Mouse (Mus musculus) hindbrain, embryonic 13.5 days (tissue): ENCODE measurements around the gene Fstl4. TPM values are rescaled to one million over a fixed set of nuclear protein-coding genes. Genes with fewer than 3 reads are reported as not detected.

Source experiments
- ATAC-seq: fragments of 200-750 bp; cut with Nextera tagmentation; 2 replicates; pipeline ENCODE4 v1.8.0; 2017; ENCODE audit warnings: moderate TSS enrichment; ENCODE audit not compliant: low FRiP score
- H3K27ac ChIP-seq: fragments of 300-500 bp; sonication (generic); 2 replicates; pipeline ENCODE4 v1.5.1; 2015; ENCODE audit warnings: inconsistent platforms, mild to moderate bottlenecking, moderate library complexity
- H3K27me3 ChIP-seq: fragments of 300-500 bp; sonication (generic); 2 replicates; pipeline ENCODE4 v1.6.1; 2015; ENCODE audit warnings: mild to moderate bottlenecking, inconsistent platforms
- H3K36me3 ChIP-seq: fragments of 300-500 bp; sonication (generic); 2 replicates; pipeline ENCODE4 v1.6.1; 2015; ENCODE audit warnings: mild to moderate bottlenecking, inconsistent platforms
- H3K4me1 ChIP-seq: fragments of 300-500 bp; sonication (generic); replicated peaks from 2 replicates; pipeline ENCODE4 v1.6.1; 2015; ENCODE audit warnings: inconsistent platforms
- H3K4me2 ChIP-seq: fragments of 300-500 bp; sonication (generic); 2 replicates; pipeline ENCODE4 v1.6.1; 2015; ENCODE audit warnings: inconsistent platforms, mild to moderate bottlenecking, moderate library complexity
- H3K4me3 ChIP-seq: fragments of 300-500 bp; sonication (generic); 2 replicates; pipeline ENCODE4 v1.5.1; 2015; ENCODE audit warnings: mild to moderate bottlenecking, inconsistent platforms
- H3K9ac ChIP-seq: fragments of 300-500 bp; sonication (generic); 2 replicates; pipeline ENCODE4 v1.6.1; 2015; ENCODE audit warnings: mild to moderate bottlenecking, inconsistent platforms
- H3K9me3 ChIP-seq: fragments of 300-500 bp; sonication (generic); 2 replicates; pipeline ENCODE4 v1.6.1; 2016; ENCODE audit warnings: inconsistent platforms
- WGBS: fragments of 180-500 bp; shearing (Covaris S2); methylation state at CpG from one replicate; pipeline ENCODE4 v1.1.7; 2015; 5-methylcytosine and 5-hydroxymethylcytosine counted together
- polyA plus RNA-seq: library from polyadenylated mRNA; unstranded; fragments of >200 nt; fragmentation: Nextera tagmentation; extraction: Ambion mirVana; gene quantifications from 2 replicates; pipeline ENCODE4 v1.2.1, GENCODE M21; 2015

The Fstl4 gene
- polyA plus RNA-seq, 1 experiment from 2014 or later, result 9.4 TPM

DNA sequence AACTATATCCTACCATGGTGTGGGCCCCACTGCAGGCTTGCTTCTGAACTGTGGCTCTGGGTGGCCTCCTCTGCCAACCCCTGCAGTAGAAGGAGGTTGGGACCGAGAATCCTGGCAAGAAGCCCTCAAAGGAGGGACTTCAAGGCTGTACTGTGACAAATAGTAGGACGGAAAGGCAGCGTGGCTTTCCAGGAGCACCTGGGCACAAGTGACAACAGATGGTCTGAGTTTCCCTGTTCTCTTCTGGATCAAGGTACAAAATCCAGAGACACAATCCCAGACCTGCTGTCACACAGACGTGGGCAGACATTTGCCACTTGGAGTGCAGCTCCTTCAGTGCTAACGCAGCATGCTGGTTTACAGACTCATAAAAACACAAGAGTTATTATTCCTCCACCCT is 343.3 kb downstream of the Fstl4 start:
- no peak overlapping the region for H3K4me2 ChIP-seq
- H3K27ac ChIP-seq, result no peak overlapping the region
- no peaks in the 10 kb centered on the region for H3K9me3 ChIP-seq
- WGBS, result 63% methylated on average over 5 of the region's 5 CpGs
- H3K4me1 ChIP-seq, result peaks cover 29% of the 10 kb centered on the region
- H3K9ac ChIP-seq, result no peak overlapping the region
- ATAC-seq, result no peak
- H3K4me3 ChIP-seq, result no peak overlapping the region
- no peaks in the 10 kb centered on the region for H3K27me3 ChIP-seq
- no peaks in the 10 kb centered on the region for H3K36me3 ChIP-seq

DNA sequence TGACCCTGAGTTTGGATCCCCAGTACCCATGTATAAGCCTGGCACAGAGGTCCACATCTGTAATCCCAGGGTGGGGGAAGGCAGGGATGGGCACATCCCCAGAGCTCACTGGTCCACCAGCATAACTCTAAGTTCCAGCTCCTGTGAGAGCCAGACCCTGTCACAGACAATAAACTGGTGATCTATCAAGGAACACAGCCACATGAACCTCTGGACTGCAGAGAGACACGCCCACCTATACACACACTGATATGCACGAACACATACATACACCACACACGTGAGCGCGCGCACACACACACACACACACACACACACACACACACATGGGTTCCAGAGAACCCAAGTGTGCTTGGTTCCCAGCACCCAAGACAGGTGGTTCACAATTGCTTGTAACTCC is 344.4 kb downstream of the Fstl4 start:
- no peak overlapping the region for H3K4me2 ChIP-seq
- H3K36me3 ChIP-seq, result no peaks in the 10 kb centered on the region
- 96% methylated on average over 6 of the region's 6 CpGs for WGBS
- no peak for ATAC-seq
- H3K27me3 ChIP-seq, result no peaks in the 10 kb centered on the region
- H3K9ac ChIP-seq, result no peak overlapping the region
- no peak overlapping the region for H3K27ac ChIP-seq
- H3K4me1 ChIP-seq, result peaks cover 28% of the 10 kb centered on the region
- H3K9me3 ChIP-seq, result no peaks in the 10 kb centered on the region
- no peak overlapping the region for H3K4me3 ChIP-seq

DNA sequence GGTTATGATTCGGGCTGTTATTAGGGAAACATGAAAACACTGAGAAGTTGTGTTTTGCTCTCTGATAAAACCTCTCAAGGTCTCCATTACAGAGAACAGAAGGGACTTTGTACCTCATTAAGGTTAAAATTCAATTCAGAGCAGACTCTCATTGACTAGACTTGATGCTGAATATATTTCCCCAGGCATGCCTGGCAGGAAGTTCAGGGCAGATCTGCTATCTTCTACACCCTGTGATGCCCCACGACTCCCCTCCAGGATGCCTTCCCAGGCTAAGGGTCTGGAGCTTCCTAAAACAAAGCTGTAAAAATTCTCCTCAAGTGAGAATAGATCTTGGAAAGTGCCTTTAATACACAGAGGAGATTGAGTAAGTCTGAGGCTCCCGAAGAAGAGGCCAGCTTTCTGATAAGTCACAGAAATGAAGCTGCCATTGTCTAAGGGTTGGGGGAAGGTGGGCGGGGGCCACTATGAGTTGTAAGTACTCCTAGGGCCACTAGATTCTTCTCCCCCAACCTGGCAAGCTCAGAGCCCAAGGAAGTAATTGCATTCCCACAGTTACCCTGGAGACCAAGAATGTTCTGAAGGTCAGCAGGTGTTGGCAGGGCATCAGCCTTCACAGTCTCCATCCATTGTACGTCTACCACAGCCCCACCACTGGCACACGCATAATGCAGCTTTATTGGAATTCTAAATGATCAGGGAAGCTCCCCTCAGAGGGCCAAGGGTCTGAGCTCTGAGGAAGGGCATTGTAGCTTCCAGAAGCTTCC is 345.4 kb downstream of the Fstl4 start:
- peaks cover 25% of the 10 kb centered on the region for H3K4me1 ChIP-seq

DNA sequence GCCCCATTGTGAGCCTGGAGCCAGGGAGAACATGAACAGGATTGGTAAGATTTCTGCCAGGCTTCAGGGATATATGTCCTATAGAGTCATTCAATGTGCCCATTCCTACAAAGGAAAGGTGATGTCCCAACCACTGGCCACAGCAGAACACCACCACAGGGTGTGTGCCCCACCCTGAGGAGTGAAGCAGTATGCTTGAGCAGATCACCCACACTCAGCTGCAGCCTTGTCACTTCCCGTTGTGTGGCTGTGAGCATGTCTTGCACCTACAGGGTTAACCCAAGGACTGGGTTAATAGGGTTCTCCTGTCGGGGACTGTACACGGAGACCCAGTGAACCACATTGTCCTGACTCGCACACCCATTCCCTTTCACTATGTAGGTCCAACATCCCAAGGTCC is 351.3 kb downstream of the Fstl4 start:
- Histone ChIP-seq H3K9me3 (no peaks in the 10 kb centered on the region), H3K4me1 (peaks cover 31% of the 10 kb centered on the region), H3K4me3 (no peak overlapping the region), H3K27ac (no peak overlapping the region), H3K27me3 (peaks cover 4% of the 10 kb centered on the region; the same call in 1 of the 2 replicates), H3K36me3 (no peaks in the 10 kb centered on the region), H3K4me2 (no peak overlapping the region), H3K9ac (no peak overlapping the region)
- 78% methylated on average over 4 of the region's 4 CpGs for WGBS
- ATAC-seq, result no peak

More for the DNA sequence above, 345.4 kb downstream of the Fstl4 start:
- no peaks in the 10 kb centered on the region for H3K27me3 ChIP-seq
- H3K36me3 ChIP-seq, result no peaks in the 10 kb centered on the region
- no peak overlapping the region for H3K27ac ChIP-seq
- no peak for ATAC-seq
- H3K9me3 ChIP-seq, result no peaks in the 10 kb centered on the region
- WGBS, result 69% methylated on average over 6 of the region's 6 CpGs
- H3K4me2 ChIP-seq, result no peak overlapping the region
- H3K4me3 ChIP-seq, result no peak overlapping the region
- no peak overlapping the region for H3K9ac ChIP-seq

DNA sequence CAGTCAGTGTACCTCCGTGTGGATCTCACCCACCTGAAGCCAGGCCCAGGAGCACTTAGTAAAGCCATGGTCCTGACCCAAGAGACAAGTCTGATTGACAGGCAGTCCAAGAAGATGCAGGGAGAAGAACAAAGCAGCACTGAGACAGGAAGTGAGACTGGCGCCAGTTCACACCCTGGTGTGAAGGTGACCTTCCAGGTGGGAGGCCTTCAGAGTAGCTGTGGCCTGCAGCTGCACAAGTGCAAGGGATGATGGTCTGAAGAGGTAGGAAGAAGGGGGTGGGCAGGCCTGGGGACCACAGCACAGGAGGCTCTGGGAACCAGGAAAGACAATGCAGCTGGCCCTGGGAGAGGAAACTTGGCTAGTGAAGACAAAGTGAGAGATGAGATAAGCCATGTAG is 351.9 kb downstream of the Fstl4 start:
- Histone ChIP-seq H3K4me3 (no peak overlapping the region), H3K9me3 (no peaks in the 10 kb centered on the region), H3K27ac (no peak overlapping the region), H3K27me3 (peaks cover 4% of the 10 kb centered on the region; the same call in 1 of the 2 replicates), H3K4me2 (no peak overlapping the region), H3K36me3 (no peaks in the 10 kb centered on the region), H3K9ac (no peak overlapping the region), H3K4me1 (peaks cover 35% of the 10 kb centered on the region)
- WGBS, result 77% methylated on average over 2 of the region's 2 CpGs
- ATAC-seq, result no peak

DNA sequence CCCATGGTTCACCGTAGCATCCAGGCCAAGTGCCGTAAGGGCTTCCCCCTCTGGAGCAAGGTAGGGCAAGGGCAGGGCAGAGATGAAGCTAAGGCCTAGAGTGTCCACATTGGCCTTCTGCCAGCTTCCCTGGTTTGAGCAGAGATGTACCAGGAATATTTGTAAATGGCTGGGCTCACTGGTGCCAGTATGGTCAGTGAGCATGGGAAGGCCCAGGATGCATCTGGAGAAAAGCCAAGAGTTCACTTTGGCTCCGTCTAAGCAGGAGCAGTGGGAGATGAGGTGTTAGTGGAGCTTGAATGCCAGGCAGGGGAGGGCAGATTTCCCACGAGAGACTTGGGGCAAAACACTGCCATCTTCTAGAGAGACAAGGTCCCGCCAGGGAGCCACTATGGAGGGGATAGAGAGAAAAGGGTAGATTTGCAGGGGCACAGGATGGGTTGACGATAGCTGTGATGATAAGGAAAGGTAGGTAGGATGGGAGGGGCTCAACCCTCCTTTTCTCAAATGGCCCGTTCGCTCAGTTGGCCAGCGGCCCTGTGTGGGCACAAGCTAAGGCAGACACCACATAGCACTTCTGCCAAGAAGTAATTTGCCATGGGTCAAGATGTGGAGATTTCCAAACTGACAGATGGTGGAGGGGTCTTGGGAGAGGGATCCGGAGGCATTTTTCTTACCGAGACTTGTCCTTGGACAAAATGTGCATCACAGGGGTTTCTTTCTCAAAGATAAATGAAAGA is 354.0 kb downstream of the Fstl4 start:
- H3K27me3 ChIP-seq, result peaks cover 4% of the 10 kb centered on the region; the same call in 1 of the 2 replicates
- no peak overlapping the region for H3K27ac ChIP-seq
- H3K4me1 ChIP-seq, result peaks cover 34% of the 10 kb centered on the region
- H3K9ac ChIP-seq, result no peak overlapping the region
- no peak overlapping the region for H3K4me2 ChIP-seq
- H3K9me3 ChIP-seq, result no peaks in the 10 kb centered on the region
- H3K36me3 ChIP-seq, result no peaks in the 10 kb centered on the region
- 77% methylated on average over 11 of the region's 11 CpGs for WGBS
- 0 out of 2 replicates have a peak, but pooled peaks have one; percentile 26 for ATAC-seq
- no peak overlapping the region for H3K4me3 ChIP-seq

DNA sequence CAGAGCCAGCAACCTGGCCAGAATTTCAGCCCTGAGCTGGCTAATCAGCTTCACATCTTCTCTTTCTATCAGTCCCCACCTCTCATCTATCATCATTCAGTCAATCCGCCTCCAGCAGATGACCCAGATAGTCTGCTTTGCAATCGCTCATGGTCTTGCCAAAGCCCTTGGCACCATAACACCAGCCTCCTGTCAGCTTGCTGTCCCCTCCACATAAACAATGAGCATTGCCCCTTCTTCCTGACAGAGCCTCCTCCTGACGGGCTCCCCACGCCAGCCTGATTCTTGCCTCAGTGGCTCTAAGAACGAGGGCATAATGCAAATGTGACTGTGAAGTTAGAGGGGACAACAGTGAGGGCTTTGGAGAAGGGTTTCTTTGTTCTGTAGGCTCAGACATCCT is 355.5 kb downstream of the Fstl4 start:
- Histone ChIP-seq H3K27me3 (peaks cover 6% of the 10 kb centered on the region; the same call in 1 of the 2 replicates), H3K36me3 (no peaks in the 10 kb centered on the region), H3K9me3 (no peaks in the 10 kb centered on the region), H3K4me1 (peaks cover 34% of the 10 kb centered on the region), H3K9ac (no peak overlapping the region), H3K4me3 (no peak overlapping the region), H3K4me2 (no peak overlapping the region), H3K27ac (no peak overlapping the region)
- ATAC-seq, result no peak
- 62% methylated on average over 5 of the region's 5 CpGs for WGBS

DNA sequence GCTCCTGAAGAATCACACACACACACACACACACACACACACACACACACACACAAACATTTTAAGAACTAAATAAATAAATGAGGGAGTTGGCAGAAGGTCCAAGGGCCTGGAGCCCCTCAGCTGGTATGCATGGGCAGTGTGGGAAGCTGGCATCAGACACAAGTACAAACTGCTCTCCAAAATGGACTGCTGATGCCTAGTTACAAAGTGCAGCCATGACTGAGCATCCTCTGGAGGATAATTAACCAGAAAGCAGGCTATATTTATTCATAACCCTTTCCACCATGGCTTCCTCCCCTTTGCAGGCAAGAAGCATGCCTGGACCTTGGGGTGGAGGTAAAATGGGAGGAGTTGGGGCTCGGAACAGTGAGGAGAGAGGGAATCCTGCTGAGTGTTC is 356.8 kb downstream of the Fstl4 start:
- no peak overlapping the region for H3K4me3 ChIP-seq
- no peak for ATAC-seq
- H3K9ac ChIP-seq, result no peak overlapping the region
- H3K4me2 ChIP-seq, result no peak overlapping the region
- 30% methylated on average over 1 of the region's 1 CpGs for WGBS
- no peaks in the 10 kb centered on the region for H3K9me3 ChIP-seq
- H3K27ac ChIP-seq, result no peak overlapping the region
- H3K36me3 ChIP-seq, result no peaks in the 10 kb centered on the region
- peaks cover 34% of the 10 kb centered on the region for H3K4me1 ChIP-seq
- H3K27me3 ChIP-seq, result peaks cover 4% of the 10 kb centered on the region; the same call in 1 of the 2 replicates

DNA sequence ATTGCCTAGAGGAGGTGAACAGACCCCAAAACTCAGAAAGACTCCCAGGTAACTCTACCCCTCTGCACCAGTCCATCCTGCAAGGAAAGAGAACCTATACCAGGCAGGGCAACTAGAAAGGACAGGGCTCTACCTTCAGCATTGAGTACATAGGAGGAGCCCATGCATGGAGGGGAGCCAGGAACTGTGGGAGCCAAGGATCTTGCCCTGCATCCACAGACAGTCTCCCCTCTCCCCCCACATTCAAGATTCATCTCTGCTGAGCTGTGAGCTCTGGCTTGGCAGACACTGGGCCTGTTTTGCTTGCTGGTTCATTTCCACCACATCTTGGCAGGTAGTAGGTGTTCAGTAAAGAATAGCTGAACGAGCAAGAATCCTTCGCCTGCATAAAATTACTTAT is 360.4 kb downstream of the Fstl4 start:
- Histone ChIP-seq H3K9me3 (no peaks in the 10 kb centered on the region), H3K27me3 (0 out of 2 replicates have a peak, but pooled peaks cover 4% of the 10 kb centered on the region), H3K36me3 (no peaks in the 10 kb centered on the region), H3K4me2 (no peak overlapping the region), H3K4me3 (no peak overlapping the region), H3K27ac (no peak overlapping the region), H3K9ac (no peak overlapping the region), H3K4me1 (peaks cover 11% of the 10 kb centered on the region; the same call in 1 of the 2 replicates)
- 89% methylated on average over 2 of the region's 2 CpGs for WGBS
- ATAC-seq, result no peak

DNA sequence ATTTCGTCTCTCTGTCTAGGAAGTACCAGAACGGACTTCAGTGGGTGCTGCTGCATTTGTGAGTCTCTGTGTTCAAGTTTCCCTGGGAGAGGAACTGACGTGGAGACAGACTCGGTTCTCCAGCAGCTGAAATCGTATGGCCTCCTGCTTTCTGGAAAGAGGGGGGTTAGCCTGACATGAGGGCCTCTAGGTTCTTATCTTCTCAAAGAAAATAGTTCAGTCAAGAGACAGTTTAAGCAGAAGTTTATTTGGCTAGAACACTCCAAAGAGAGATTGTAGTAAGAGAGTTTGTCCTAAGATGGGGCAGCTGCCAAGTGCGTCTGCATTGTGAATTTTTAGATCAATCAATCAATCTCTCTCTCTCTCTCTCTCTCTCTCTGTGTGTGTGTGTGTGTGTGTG is 362.2 kb downstream of the Fstl4 start:
- H3K4me1 ChIP-seq, result peaks cover 1% of the 10 kb centered on the region; the same call in 1 of the 2 replicates
- H3K9ac ChIP-seq, result no peak overlapping the region
- no peak overlapping the region for H3K4me2 ChIP-seq
- no peak overlapping the region for H3K4me3 ChIP-seq
- H3K27ac ChIP-seq, result no peak overlapping the region
- no peak for ATAC-seq
- WGBS, result 71% methylated on average over 6 of the region's 6 CpGs
- no peaks in the 10 kb centered on the region for H3K9me3 ChIP-seq
- no peaks in the 10 kb centered on the region for H3K36me3 ChIP-seq
- H3K27me3 ChIP-seq, result 0 out of 2 replicates have a peak, but pooled peaks cover 12% of the 10 kb centered on the region

DNA sequence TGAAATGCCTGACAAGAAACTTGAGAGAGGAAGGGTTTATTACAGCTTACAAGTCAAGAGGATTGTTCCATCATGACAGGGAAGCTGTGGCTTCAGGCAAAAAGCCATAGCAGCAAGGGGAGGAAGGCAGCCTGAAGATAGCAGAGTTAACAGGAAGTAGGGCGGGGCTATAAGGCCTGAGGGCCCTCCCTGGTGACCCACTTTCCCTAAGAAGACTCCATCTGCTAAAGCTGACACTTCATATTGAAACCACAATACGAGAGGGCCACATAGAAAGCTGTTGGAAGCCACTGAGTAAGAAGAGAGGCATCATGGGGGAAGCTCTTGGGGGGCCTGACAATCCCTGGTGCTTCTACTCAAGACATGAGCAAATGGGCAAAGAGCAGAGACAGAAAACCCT is 364.2 kb downstream of the Fstl4 start:
- Histone ChIP-seq H3K9ac (no peak overlapping the region), H3K27ac (no peak overlapping the region), H3K4me3 (no peak overlapping the region), H3K4me2 (no peak overlapping the region), H3K4me1 (peaks cover 17% of the 10 kb centered on the region), H3K27me3 (0 out of 2 replicates have a peak, but pooled peaks cover 14% of the 10 kb centered on the region), H3K36me3 (no peaks in the 10 kb centered on the region), H3K9me3 (no peaks in the 10 kb centered on the region)
- ATAC-seq, result no peak
- 83% methylated on average over 2 of the region's 2 CpGs for WGBS

DNA sequence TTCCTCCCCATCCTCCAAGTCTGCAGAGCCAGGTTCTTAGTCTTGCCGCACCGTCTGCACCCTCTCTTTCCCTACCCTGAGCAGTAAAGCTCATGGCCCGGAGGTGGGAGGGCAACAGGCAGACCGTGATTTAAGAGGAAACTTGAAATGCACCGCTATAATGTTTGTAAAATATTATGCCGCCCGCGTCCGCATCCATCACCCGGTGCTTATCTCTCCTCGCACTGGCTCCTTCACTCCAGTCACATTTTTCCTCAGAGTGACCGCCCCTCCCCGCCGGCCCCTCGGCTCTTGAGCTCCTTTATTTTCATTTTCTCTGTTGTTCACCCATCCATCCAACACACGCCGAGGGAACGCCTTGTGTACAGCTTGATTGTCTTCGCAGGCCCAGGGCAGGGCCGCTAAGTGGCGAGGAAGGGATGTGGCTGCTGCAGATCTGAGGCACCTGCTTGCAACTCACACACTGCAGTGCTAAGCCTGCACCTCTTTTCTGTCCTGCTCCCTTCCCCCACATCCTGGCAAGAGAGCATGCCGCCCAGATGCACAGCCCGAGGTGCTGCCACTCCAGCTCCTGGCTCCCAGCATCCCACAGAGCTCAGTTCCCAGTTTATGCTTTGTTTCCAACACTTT is 368.1 kb downstream of the Fstl4 start:
- Histone ChIP-seq H3K27me3 (0 out of 2 replicates have a peak, but pooled peaks cover 18% of the 10 kb centered on the region), H3K36me3 (no peaks in the 10 kb centered on the region), H3K4me1 (peaks cover 30% of the 10 kb centered on the region), H3K27ac (peak overlapping the region; percentile 45; the same call in 1 of the 2 replicates), H3K4me3 (no peak overlapping the region), H3K9me3 (no peaks in the 10 kb centered on the region), H3K4me2 (peak overlapping the region; percentile 46), H3K9ac (no peak overlapping the region)
- peak; percentile 61; the same call in 1 of the 2 replicates for ATAC-seq
- 26% methylated on average over 23 of the region's 23 CpGs for WGBS
